ENCODE assay signal across 39 mouse cellular contexts in genomic region chr7:108671058-108671457, GRCm38 (mm10). TPM values are rescaled to one million over a fixed set of nuclear protein-coding genes. Genes with fewer than 3 reads are reported as not detected.
"Had no signal": no experiment of that assay in that cellular context is flagged by ENCODE, and none has a peak within 500 bp of the region (broad histone marks: within the 10 kb centered on the region; RNA-seq: fewer than 3 reads in every experiment).

No protein-coding gene starts in this region.

- H3K9me3 ChIP-seq: limb, embryonic 10.5 days; limb, embryonic 13.5 days; limb, embryonic 15.5 days; liver, embryonic 12.5 days; liver, embryonic 13.5 days; liver, embryonic 15.5 days; lung, embryonic 15.5 days; midbrain, embryonic 12.5 days; midbrain, embryonic 13.5 days; neural tube, embryonic 12.5 days had no signal

- H3K4me2 ChIP-seq: limb, embryonic 12.5 days; limb, embryonic 13.5 days; limb, embryonic 15.5 days; liver, embryonic 11.5 days; liver, embryonic 12.5 days; liver, embryonic 13.5 days; liver, embryonic 15.5 days; lung, embryonic 14.5 days; lung, embryonic 15.5 days; midbrain, embryonic 11.5 days; midbrain, embryonic 12.5 days; midbrain, embryonic 13.5 days; midbrain, embryonic 15.5 days; neural tube, embryonic 12.5 days had no signal

- H3K27me3 ChIP-seq: limb, embryonic 12.5 days; limb, embryonic 13.5 days; limb, embryonic 15.5 days; liver, embryonic 12.5 days; liver, embryonic 13.5 days; liver, embryonic 15.5 days; lung, embryonic 15.5 days; megakaryocyte, embryonic 14.5 days; midbrain, embryonic 12.5 days; midbrain, embryonic 13.5 days; midbrain, embryonic 15.5 days; neural tube, embryonic 12.5 days had no signal

- H3K4me1 ChIP-seq: limb, embryonic 10.5 days; limb, embryonic 12.5 days; limb, embryonic 13.5 days; limb, embryonic 15.5 days; liver, embryonic 12.5 days; liver, embryonic 13.5 days; liver, embryonic 15.5 days; lung, embryonic 15.5 days; megakaryocyte, embryonic 14.5 days; midbrain, embryonic 10.5 days; midbrain, embryonic 12.5 days; midbrain, embryonic 13.5 days; midbrain, embryonic 15.5 days; neural tube, embryonic 12.5 days had no signal

- ATAC-seq: liver, embryonic 12.5 days; liver, postnatal 0 days; lung, postnatal 0 days; midbrain, embryonic 13.5 days; midbrain, embryonic 15.5 days; midbrain, embryonic 16.5 days had no signal

- H3K4me3 ChIP-seq: limb, embryonic 10.5 days; limb, embryonic 12.5 days; limb, embryonic 13.5 days; limb, embryonic 15.5 days; liver, embryonic 12.5 days; liver, embryonic 13.5 days; liver, embryonic 15.5 days; lung, embryonic 15.5 days; megakaryocyte, embryonic 14.5 days; midbrain, embryonic 10.5 days; midbrain, embryonic 12.5 days; midbrain, embryonic 13.5 days; midbrain, embryonic 15.5 days; myocyte; neural tube, embryonic 12.5 days had no signal

- DNase-seq: left cerebral cortex, postnatal 4 days; liver; liver, embryonic 13.5 days; liver, postnatal 0 days; lung, adult 18-20 months; lung, adult 2 months; lung, embryonic 14.5 days; lung, postnatal 10 days; lung, postnatal 14 days; lung, postnatal 36 days; lung, postnatal 4 days; midbrain, embryonic 14.5 days had no signal

- H3K36me3 ChIP-seq: limb, embryonic 10.5 days; limb, embryonic 12.5 days; limb, embryonic 13.5 days; limb, embryonic 15.5 days; liver, embryonic 12.5 days; liver, embryonic 13.5 days; liver, embryonic 15.5 days; lung, embryonic 15.5 days; midbrain, embryonic 10.5 days; midbrain, embryonic 12.5 days; midbrain, embryonic 13.5 days; midbrain, embryonic 15.5 days; neural tube, embryonic 12.5 days had no signal

- H3K9ac ChIP-seq: limb, embryonic 12.5 days; limb, embryonic 13.5 days; limb, embryonic 15.5 days; liver, embryonic 12.5 days; liver, embryonic 13.5 days; liver, embryonic 14.5 days; liver, embryonic 15.5 days; liver, postnatal 0 days; lung, embryonic 14.5 days; lung, embryonic 15.5 days; midbrain, embryonic 12.5 days; midbrain, embryonic 13.5 days; midbrain, embryonic 15.5 days; neural tube, embryonic 12.5 days had no signal

- H3K27ac ChIP-seq: limb, embryonic 10.5 days; limb, embryonic 12.5 days; limb, embryonic 13.5 days; limb, embryonic 15.5 days; liver, embryonic 12.5 days; liver, embryonic 13.5 days; liver, embryonic 14.5 days; liver, embryonic 15.5 days; lung, embryonic 15.5 days; macrophage; midbrain, embryonic 10.5 days; midbrain, embryonic 12.5 days; midbrain, embryonic 13.5 days; midbrain, embryonic 15.5 days; neural tube, embryonic 12.5 days had no signal

RNA-seq across cellular contexts. Expression of gene Olfr510, which starts 4.8 kb away (rescaled TPM):
- polyA plus RNA-seq: limb, embryonic 10.5 days; limb, embryonic 11.5 days; limb, embryonic 12.5 days; limb, embryonic 13.5 days; limb, embryonic 14.5 days; limb, embryonic 15.5 days; liver, adult 2 months; liver, embryonic 11.5 days; liver, embryonic 12.5 days; liver, embryonic 13.5 days; liver, embryonic 14.5 days; liver, embryonic 15.5 days; liver, embryonic 16.5 days; liver, postnatal 0 days; lung, adult 2 months; lung, embryonic 14.5 days; lung, embryonic 15.5 days; lung, embryonic 16.5 days; lung, postnatal 0 days; macrophage; midbrain, embryonic 10.5 days; midbrain, embryonic 11.5 days; midbrain, embryonic 12.5 days; midbrain, embryonic 13.5 days; midbrain, embryonic 14.5 days; midbrain, embryonic 15.5 days; midbrain, embryonic 16.5 days; midbrain, postnatal 0 days; myocyte; neural tube, embryonic 11.5 days; neural tube, embryonic 12.5 days had no signal

RNA-seq across cellular contexts. Expression of gene Olfr509, which starts 19.4 kb away (rescaled TPM):
- polyA plus RNA-seq: limb, embryonic 10.5 days; limb, embryonic 11.5 days; limb, embryonic 12.5 days; limb, embryonic 14.5 days; limb, embryonic 15.5 days; liver, adult 2 months; liver, embryonic 11.5 days; liver, embryonic 12.5 days; liver, embryonic 13.5 days; liver, embryonic 14.5 days; liver, embryonic 15.5 days; liver, embryonic 16.5 days; liver, postnatal 0 days; lung, adult 2 months; lung, embryonic 15.5 days; lung, postnatal 0 days; macrophage; midbrain, embryonic 10.5 days; midbrain, embryonic 11.5 days; midbrain, embryonic 12.5 days; midbrain, embryonic 13.5 days; midbrain, embryonic 14.5 days; midbrain, embryonic 16.5 days; midbrain, postnatal 0 days; myocyte; neural tube, embryonic 11.5 days; neural tube, embryonic 12.5 days had no signal

RNA-seq across cellular contexts. Expression of gene Olfr508, which starts 41.3 kb away (rescaled TPM):
- polyA plus RNA-seq: limb, embryonic 10.5 days; limb, embryonic 11.5 days; limb, embryonic 12.5 days; limb, embryonic 13.5 days; limb, embryonic 14.5 days; limb, embryonic 15.5 days; liver, adult 2 months; liver, embryonic 11.5 days; liver, embryonic 12.5 days; liver, embryonic 13.5 days; liver, embryonic 14.5 days; liver, embryonic 15.5 days; liver, embryonic 16.5 days; liver, postnatal 0 days; lung, adult 2 months; lung, embryonic 14.5 days; lung, embryonic 15.5 days; lung, embryonic 16.5 days; lung, postnatal 0 days; macrophage; midbrain, embryonic 10.5 days; midbrain, embryonic 11.5 days; midbrain, embryonic 12.5 days; midbrain, embryonic 13.5 days; midbrain, embryonic 14.5 days; midbrain, embryonic 15.5 days; midbrain, embryonic 16.5 days; midbrain, postnatal 0 days; myocyte; neural tube, embryonic 11.5 days; neural tube, embryonic 12.5 days had no signal

RNA-seq across cellular contexts. Expression of gene Olfr512, which starts 42.1 kb away (rescaled TPM):
- polyA plus RNA-seq: limb, embryonic 10.5 days; limb, embryonic 11.5 days; limb, embryonic 12.5 days; limb, embryonic 13.5 days; limb, embryonic 14.5 days; limb, embryonic 15.5 days; liver, adult 2 months; liver, embryonic 11.5 days; liver, embryonic 12.5 days; liver, embryonic 13.5 days; liver, embryonic 14.5 days; liver, embryonic 15.5 days; liver, embryonic 16.5 days; liver, postnatal 0 days; lung, adult 2 months; lung, embryonic 14.5 days; lung, embryonic 15.5 days; lung, embryonic 16.5 days; lung, postnatal 0 days; macrophage; midbrain, embryonic 10.5 days; midbrain, embryonic 11.5 days; midbrain, embryonic 12.5 days; midbrain, embryonic 13.5 days; midbrain, embryonic 14.5 days; midbrain, embryonic 15.5 days; midbrain, embryonic 16.5 days; midbrain, postnatal 0 days; myocyte; neural tube, embryonic 11.5 days; neural tube, embryonic 12.5 days had no signal

RNA-seq across cellular contexts. Expression of gene Olfr507, which starts 49.4 kb away (rescaled TPM):
- polyA plus RNA-seq: limb, embryonic 10.5 days; limb, embryonic 11.5 days; limb, embryonic 12.5 days; limb, embryonic 13.5 days; limb, embryonic 14.5 days; limb, embryonic 15.5 days; liver, adult 2 months; liver, embryonic 11.5 days; liver, embryonic 12.5 days; liver, embryonic 13.5 days; liver, embryonic 14.5 days; liver, embryonic 15.5 days; liver, embryonic 16.5 days; liver, postnatal 0 days; lung, adult 2 months; lung, embryonic 14.5 days; lung, embryonic 15.5 days; lung, embryonic 16.5 days; lung, postnatal 0 days; macrophage; midbrain, embryonic 10.5 days; midbrain, embryonic 11.5 days; midbrain, embryonic 12.5 days; midbrain, embryonic 13.5 days; midbrain, embryonic 14.5 days; midbrain, embryonic 15.5 days; midbrain, embryonic 16.5 days; midbrain, postnatal 0 days; myocyte; neural tube, embryonic 11.5 days; neural tube, embryonic 12.5 days had no signal
